Mouse (Mus musculus) layer of hippocampus, adult 18-20 months (tissue): Measurements from ENCODE around the gene Gzma. TPM values are rescaled to one million over a fixed set of nuclear protein-coding genes. Genes with fewer than 3 reads are reported as not detected.

Source experiments
- DNase-seq, 2 experiments: peaks; one replicate each; pipeline ENCODE4 v3.0.0; 2022; ENCODE audit warnings: low spot score in 2 of 2
- total RNA-seq, 2 experiments: library from RNA; stranded (reverse); gene quantifications; 2 replicates each; pipeline ENCODE4 v1.2.3; 2021

Gzma gene
- total RNA-seq, 2 experiments from 2014 or later: not detected

GRCm38 (mm10) chr13:113046211-113046883 is 54.4 kb downstream of the Gzma start, which contains the start of gene Gpx8:
Gene Gpx8 (minus strand): TSS chr13:113046410.
- DNase-seq: peak in 1 of 2 experiments; percentile 56

- no peak for DNase-seq
Measured at GRCm38 (mm10) chr13:113045458-113046110, 55.2 kb downstream of the Gzma start.

- no peak for DNase-seq
Measured at GRCm38 (mm10) chr13:113044876-113045275, 55.9 kb downstream of the Gzma start.

Other genes with a start within 250 kb of the Gzma start
- 10 to 100 TPM; 45.4 to 47.2 TPM for gene Mtrex, start 173.6 kb downstream of the Gzma start, total RNA-seq
- gene Dhx29, start 173.5 kb downstream of the Gzma start, total RNA-seq: 10 to 100 TPM; 25.2 to 26.4 TPM
- 1 to 10 TPM; 4.8 to 5.3 TPM for gene Ccno, start 113.2 kb downstream of the Gzma start, total RNA-seq
- under 1 TPM; 0.36 to 0.52 TPM for gene Mcidas, start 107.1 kb downstream of the Gzma start, total RNA-seq
- not detected for gene Cdc20b, start 65.9 kb downstream of the Gzma start, total RNA-seq
- 1 to 10 TPM; 3.9 to 5.0 TPM for gene Gpx8, start 54.6 kb downstream of the Gzma start, total RNA-seq
- gene Esm1, start 108.7 kb upstream of the Gzma start, total RNA-seq: not detected
- gene Gzmk, start 124.9 kb upstream of the Gzma start, total RNA-seq: under 1 TPM in 1 of 2 experiments, not detected in 1; 0.66 TPM
- 1 to 10 TPM; 1.0 to 1.3 TPM for gene BC067074, start 192.2 kb upstream of the Gzma start, total RNA-seq